Mouse (Mus musculus) forebrain, postnatal 0 days (tissue): ENCODE results near the gene Rnf128. TPM values are rescaled to one million over a fixed set of nuclear protein-coding genes. Genes with fewer than 3 reads are reported as not detected.
A peak's percentile ranks its signal among the peaks of the same experiment; 100 is the strongest.

Source experiments
- ATAC-seq: fragments of 200-750 bp; cut with Nextera tagmentation; 2 replicates; pipeline ENCODE4 v1.8.0; 2017; ENCODE audit warnings: mild to moderate bottlenecking, moderate library complexity
- DNase-seq: peaks from one replicate; pipeline ENCODE4 v3.0.0-alpha.2; 2015
- H3K27ac ChIP-seq: fragments of 300-500 bp; sonication (generic); 2 replicates; pipeline ENCODE4 v1.5.1; 2014; ENCODE audit warnings: low read depth, mild to moderate bottlenecking, antibody characterized with exemption, low read length, moderate library complexity, mixed read lengths
- H3K27me3 ChIP-seq: fragments of 300-500 bp; sonication (generic); 2 replicates; pipeline ENCODE4 v1.6.1; 2014; ENCODE audit warnings: mild to moderate bottlenecking, low read length, mixed read lengths; ENCODE audit not compliant: insufficient read depth
- H3K36me3 ChIP-seq: fragments of 300-500 bp; sonication (generic); 2 replicates; pipeline ENCODE4 v1.6.1; 2014; ENCODE audit warnings: mild to moderate bottlenecking, moderate library complexity; ENCODE audit not compliant: insufficient read depth
- H3K4me1 ChIP-seq: fragments of 300-500 bp; sonication (generic); 2 replicates; pipeline ENCODE4 v1.6.1; 2014; ENCODE audit warnings: antibody characterized with exemption; ENCODE audit not compliant: insufficient read depth
- H3K4me2 ChIP-seq: fragments of 300-500 bp; sonication (generic); 2 replicates; pipeline ENCODE4 v1.6.1; 2014; ENCODE audit warnings: low read depth, mild to moderate bottlenecking, moderate library complexity
- H3K4me3 ChIP-seq: fragments of 300-500 bp; sonication (generic); 2 replicates; pipeline ENCODE4 v1.5.1; 2014; ENCODE audit warnings: low read depth, low read length, mixed read lengths
- H3K9ac ChIP-seq: fragments of 300-500 bp; sonication (generic); 2 replicates; pipeline ENCODE4 v1.6.1; 2014; ENCODE audit warnings: mild to moderate bottlenecking
- H3K9me3 ChIP-seq: fragments of 300-500 bp; sonication (generic); 2 replicates; pipeline ENCODE4 v1.6.1; 2016; ENCODE audit warnings: low read length
- CTCF ChIP-seq: sonication (generic); IDR thresholded peaks from 2 replicates; pipeline ENCODE4 v1.5.1; 2016; ENCODE audit warnings: antibody characterized with exemption, control low read depth, low read depth
- WGBS: fragments of 180-500 bp; shearing (Covaris S2); extraction: QIAGEN DNeasy Blood & Tissue Kit; methylation state at CpG from one replicate; pipeline ENCODE4 v1.1.7; 2014; 5-methylcytosine and 5-hydroxymethylcytosine counted together
- polyA plus RNA-seq: library from polyadenylated mRNA; unstranded; fragments of >200 nt; fragmentation: Nextera tagmentation; extraction: Ambion mirVana; gene quantifications from 2 replicates; pipeline ENCODE4 v1.2.1, GENCODE M21; 2015
- total RNA-seq: library from RNA; depleted of rRNA; stranded (reverse); fragments of >200 nt; gene quantifications from 2 replicates; pipeline ENCODE4 v1.2.3, GENCODE M21; 2014

Rnf128 gene
- total and polyA plus RNA-seq, 2 experiments from 2014 or later, result 6.6 to 7.2 TPM

DNA sequence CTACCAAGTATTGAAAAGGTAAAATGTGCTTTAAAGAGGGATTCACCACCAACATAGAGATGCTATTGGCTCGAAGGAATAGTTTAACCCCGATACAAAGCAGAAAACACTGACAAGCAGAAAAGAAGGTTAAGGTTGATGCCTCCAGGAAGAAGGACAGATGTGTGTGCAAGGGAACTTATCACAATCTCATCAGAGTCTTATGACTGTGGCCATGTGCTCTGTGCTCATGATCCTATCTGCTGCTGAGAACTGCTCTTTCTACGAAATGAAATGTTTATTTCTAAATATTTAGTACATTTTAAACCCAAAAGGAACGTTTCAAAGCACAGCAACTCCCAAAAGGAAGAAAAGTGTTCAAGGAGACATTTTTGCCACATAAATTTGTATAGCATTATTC, 30.8 kb upstream of the Rnf128 start:
- H3K4me1 ChIP-seq, result no peaks in the 10 kb centered on the region
- H3K27ac ChIP-seq, result no peak overlapping the region
- no peaks in the 10 kb centered on the region for H3K36me3 ChIP-seq
- H3K4me3 ChIP-seq, result no peak overlapping the region
- 76% methylated on average over 4 of the region's 4 CpGs for WGBS
- DNase-seq (no peak), ATAC-seq (no peak)
- TF ChIP-seq CTCF, result no peak
- H3K4me2 ChIP-seq, result no peak overlapping the region
- H3K9ac ChIP-seq, result no peak overlapping the region
- no peaks in the 10 kb centered on the region for H3K27me3 ChIP-seq
- no peaks in the 10 kb centered on the region for H3K9me3 ChIP-seq

DNA sequence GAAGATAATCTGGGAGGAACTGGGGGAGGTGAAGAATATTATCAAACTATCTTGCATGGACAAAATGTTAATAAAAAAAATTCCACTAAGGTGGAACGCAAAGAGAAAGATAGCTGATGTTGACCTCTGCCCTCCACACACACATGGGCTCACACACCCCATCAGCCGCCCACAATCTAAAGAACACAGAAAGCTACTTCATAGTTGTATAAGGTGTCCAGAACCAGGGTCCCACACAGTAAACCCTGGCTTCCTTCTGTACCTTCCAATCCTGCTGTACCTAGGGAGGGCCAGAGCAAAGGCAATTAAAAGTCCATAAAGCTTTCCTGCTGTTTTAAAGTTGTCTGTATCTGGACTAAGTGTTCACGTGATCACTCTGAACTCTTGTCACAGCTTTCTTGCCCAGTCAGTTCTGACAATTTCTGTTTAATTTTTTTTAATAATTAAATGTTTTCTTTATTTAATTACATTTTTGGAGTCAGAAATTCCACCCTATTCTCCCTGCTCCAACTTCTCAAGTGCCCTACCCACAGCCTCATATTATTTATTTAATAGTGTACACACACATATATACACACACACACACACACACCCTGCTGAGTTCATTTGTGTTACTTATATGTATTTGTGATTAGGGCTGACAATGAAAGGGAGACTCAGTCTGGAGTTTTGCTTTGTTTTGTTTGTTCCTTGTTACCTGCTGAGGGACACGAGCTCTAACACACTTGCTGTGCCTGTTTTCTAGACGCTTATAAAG, 25.3 kb upstream of the Rnf128 start:
- Histone ChIP-seq H3K27me3 (no peaks in the 10 kb centered on the region), H3K9me3 (no peaks in the 10 kb centered on the region), H3K4me3 (no peak overlapping the region), H3K27ac (no peak overlapping the region), H3K36me3 (no peaks in the 10 kb centered on the region), H3K4me1 (no peaks in the 10 kb centered on the region), H3K9ac (no peak overlapping the region), H3K4me2 (no peak overlapping the region)
- WGBS, result 80% methylated on average over 5 of the region's 5 CpGs
- DNase-seq (no peak), ATAC-seq (no peak)
- no peak for TF ChIP-seq CTCF

DNA sequence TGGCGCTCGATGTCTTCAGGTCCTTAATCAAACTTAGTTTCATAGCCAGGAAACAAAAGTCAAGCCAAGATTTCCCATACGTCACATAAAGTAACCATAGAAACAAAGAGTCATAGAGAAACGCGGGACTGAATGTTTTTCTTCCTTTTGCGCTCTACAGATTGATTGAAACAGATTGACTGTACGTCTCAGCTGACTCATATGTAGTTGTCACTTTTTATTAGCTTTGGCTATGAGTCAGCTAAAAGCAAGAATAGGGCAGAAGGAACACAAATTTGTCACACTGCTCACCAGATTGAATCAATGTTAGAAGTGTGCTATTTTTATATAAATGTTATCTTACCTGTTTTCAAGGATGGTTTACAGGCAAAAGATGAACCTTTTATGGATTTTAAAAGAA, 19.4 kb upstream of the Rnf128 start:
- ATAC-seq (no peak), DNase-seq (peak; percentile 1)
- WGBS, result 76% methylated on average over 7 of the region's 7 CpGs
- no peak for TF ChIP-seq CTCF
- H3K36me3 ChIP-seq, result no peaks in the 10 kb centered on the region
- no peaks in the 10 kb centered on the region for H3K4me1 ChIP-seq
- no peaks in the 10 kb centered on the region for H3K27me3 ChIP-seq
- H3K27ac ChIP-seq, result no peak overlapping the region
- H3K9ac ChIP-seq, result no peak overlapping the region
- no peaks in the 10 kb centered on the region for H3K9me3 ChIP-seq
- H3K4me2 ChIP-seq, result no peak overlapping the region
- H3K4me3 ChIP-seq, result no peak overlapping the region

- 75% methylated on average over 5 of the region's 5 CpGs for WGBS
- Histone ChIP-seq H3K4me2 (no peak overlapping the region), H3K9me3 (no peaks in the 10 kb centered on the region), H3K4me3 (no peak overlapping the region), H3K4me1 (no peaks in the 10 kb centered on the region), H3K36me3 (no peaks in the 10 kb centered on the region), H3K27me3 (no peaks in the 10 kb centered on the region), H3K9ac (no peak overlapping the region), H3K27ac (no peak overlapping the region)
- DNase-seq (no peak), ATAC-seq (no peak)
- no peak for TF ChIP-seq CTCF
Observed at GRCm38 (mm10) chrX:139550456-139550855, 12.7 kb upstream of the Rnf128 start.

- H3K4me1 ChIP-seq, result no peaks in the 10 kb centered on the region
- TF ChIP-seq CTCF, result no peak
- no peaks in the 10 kb centered on the region for H3K27me3 ChIP-seq
- DNase-seq (no peak), ATAC-seq (no peak)
- no peak overlapping the region for H3K9ac ChIP-seq
- no peaks in the 10 kb centered on the region for H3K9me3 ChIP-seq
- WGBS, result 86% methylated on average over 2 of the region's 2 CpGs
- no peaks in the 10 kb centered on the region for H3K36me3 ChIP-seq
- H3K4me2 ChIP-seq, result no peak overlapping the region
- no peak overlapping the region for H3K4me3 ChIP-seq
- no peak overlapping the region for H3K27ac ChIP-seq
Observed at GRCm38 (mm10) chrX:139552090-139552489, 11.0 kb upstream of the Rnf128 start.

DNA sequence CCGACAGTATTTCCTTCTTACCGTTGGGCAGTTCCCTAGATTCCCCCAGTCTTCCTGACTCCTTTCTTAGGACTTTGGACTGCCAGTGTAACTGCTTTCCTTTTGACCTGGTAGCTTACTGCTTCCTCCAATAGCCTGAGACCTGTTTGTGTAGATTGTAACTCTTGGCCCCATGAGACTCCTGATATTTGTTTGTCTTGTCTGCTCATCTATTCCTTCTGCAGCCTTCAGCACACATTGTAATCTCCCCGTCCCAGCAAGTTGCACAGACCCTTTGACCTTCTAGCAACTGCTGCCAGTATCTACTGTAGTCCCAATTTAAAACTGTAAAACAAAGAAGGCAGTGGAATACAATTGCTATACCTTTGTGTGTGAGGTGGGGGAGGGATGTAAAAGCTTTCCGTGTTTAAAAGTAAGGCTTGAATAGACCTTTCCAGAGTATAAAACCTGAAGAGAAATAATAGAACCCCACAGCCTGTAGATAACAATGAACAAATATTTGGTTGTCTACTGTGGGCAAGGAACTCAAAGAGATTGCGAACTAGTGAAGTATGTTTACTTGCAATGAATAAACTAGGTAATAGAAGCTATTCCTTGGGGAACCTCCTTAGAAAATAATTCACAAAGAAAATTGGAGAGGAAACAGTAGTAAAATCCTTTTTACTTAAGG, 726 bp upstream of the Rnf128 start:
- Histone ChIP-seq H3K36me3 (no peaks in the 10 kb centered on the region), H3K27me3 (no peaks in the 10 kb centered on the region), H3K9me3 (no peaks in the 10 kb centered on the region), H3K9ac (no peak overlapping the region), H3K4me1 (no peaks in the 10 kb centered on the region), H3K4me2 (no peak overlapping the region), H3K27ac (no peak overlapping the region), H3K4me3 (no peak overlapping the region)
- WGBS, result 76% methylated on average over 5 of the region's 5 CpGs
- no peak for ATAC-seq
- TF ChIP-seq CTCF, result no peak
- DNase-seq, result no peak

DNA sequence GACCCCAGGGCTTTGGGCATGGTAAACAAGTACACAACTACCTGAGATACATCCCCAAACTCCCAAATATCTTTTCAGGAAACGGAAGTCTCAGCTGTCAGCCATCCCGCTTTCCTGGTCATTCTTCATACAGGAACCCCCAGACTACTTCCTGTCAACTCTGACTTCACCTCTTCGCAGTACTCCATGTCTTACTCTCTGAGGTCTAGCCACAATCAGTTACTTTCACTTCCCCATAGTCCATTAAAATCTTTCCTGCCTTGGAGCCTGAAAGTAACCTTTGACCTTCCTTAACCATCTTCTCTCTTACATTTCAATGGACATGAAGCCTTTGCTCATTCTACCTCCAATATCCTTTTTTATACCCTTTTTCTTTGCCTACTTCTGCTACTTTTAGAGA, 6.9 kb downstream of the Rnf128 start:
- TF ChIP-seq CTCF, result no peak
- no peak overlapping the region for H3K9ac ChIP-seq
- H3K9me3 ChIP-seq, result no peaks in the 10 kb centered on the region
- no peaks in the 10 kb centered on the region for H3K36me3 ChIP-seq
- ATAC-seq (no peak), DNase-seq (no peak)
- no peak overlapping the region for H3K27ac ChIP-seq
- no peak overlapping the region for H3K4me2 ChIP-seq
- WGBS, result 87% methylated on average over 3 of the region's 3 CpGs
- no peak overlapping the region for H3K4me3 ChIP-seq
- H3K4me1 ChIP-seq, result no peaks in the 10 kb centered on the region
- no peaks in the 10 kb centered on the region for H3K27me3 ChIP-seq
